21 mouse cellular contexts compared by ENCODE assay signal in the genomic region with DNA sequence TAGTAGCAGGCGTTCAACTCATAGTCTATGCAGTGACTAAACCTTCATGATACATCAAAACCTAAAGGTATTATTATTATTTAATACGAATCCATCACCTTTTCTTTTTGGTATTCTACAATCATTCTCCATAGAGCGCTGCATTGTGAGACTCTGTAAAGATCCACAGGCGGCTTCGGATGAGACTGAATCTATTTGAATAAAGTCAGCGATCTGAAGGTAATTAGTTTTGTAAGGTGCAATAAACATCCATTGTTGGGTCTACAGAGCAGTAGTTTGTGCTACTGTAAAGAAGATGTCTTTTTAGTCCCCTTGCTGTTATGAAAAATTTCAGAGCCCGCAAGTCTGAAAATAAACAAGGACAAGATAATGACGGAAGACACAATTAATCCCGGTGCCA.
"Had no signal": no experiment of that assay in that cellular context is flagged by ENCODE, and none has a peak within 500 bp of the region (broad histone marks: within the 10 kb centered on the region; RNA-seq: fewer than 3 reads in every experiment).

No protein-coding gene starts in this region.

- DNase-seq: kidney, adult 18-20 months; kidney, adult 9 months; kidney, postnatal 14 days; kidney, postnatal 4 days; layer of hippocampus, adult 9-11 months; liver; lung, adult 18-20 months; lung, postnatal 10 days; lung, postnatal 36 days; thymus, adult 2 months; thymus, postnatal 14 days; thymus, postnatal 4 days had no signal

- H3K4me3 ChIP-seq: layer of hippocampus, adult 2 months; limb, embryonic 10.5 days; limb, embryonic 13.5 days; liver, embryonic 12.5 days; liver, embryonic 15.5 days; lung, embryonic 15.5 days; megakaryocyte, embryonic 14.5 days; midbrain, embryonic 10.5 days; midbrain, embryonic 13.5 days had no signal

- H3K27ac ChIP-seq: layer of hippocampus, adult 2 months; limb, embryonic 10.5 days; limb, embryonic 13.5 days; liver, embryonic 12.5 days; liver, embryonic 15.5 days; lung, embryonic 15.5 days; midbrain, embryonic 10.5 days; midbrain, embryonic 13.5 days had no signal

- H3K9ac ChIP-seq: limb, embryonic 13.5 days; liver, embryonic 12.5 days; liver, embryonic 15.5 days; lung, embryonic 15.5 days; midbrain, embryonic 13.5 days had no signal

- H3K4me1 ChIP-seq: liver, embryonic 12.5 days; liver, embryonic 15.5 days; lung, embryonic 15.5 days; midbrain, embryonic 13.5 days had no signal

- H3K9me3 ChIP-seq: limb, embryonic 10.5 days; limb, embryonic 13.5 days; liver, embryonic 12.5 days; liver, embryonic 15.5 days; lung, embryonic 15.5 days; midbrain, embryonic 10.5 days; midbrain, embryonic 13.5 days had no signal

- H3K4me2 ChIP-seq: limb, embryonic 13.5 days; liver, embryonic 12.5 days; liver, embryonic 15.5 days; lung, embryonic 15.5 days; midbrain, embryonic 13.5 days had no signal

- ATAC-seq: liver, embryonic 12.5 days; midbrain, embryonic 13.5 days had no signal

- H3K27me3 ChIP-seq: limb, embryonic 13.5 days; liver, embryonic 12.5 days; liver, embryonic 15.5 days; lung, embryonic 15.5 days; megakaryocyte, embryonic 14.5 days; midbrain, embryonic 13.5 days had no signal

- H3K36me3 ChIP-seq: limb, embryonic 10.5 days; limb, embryonic 13.5 days; liver, embryonic 12.5 days; liver, embryonic 15.5 days; lung, embryonic 15.5 days; midbrain, embryonic 10.5 days; midbrain, embryonic 13.5 days had no signal
